Mouse (Mus musculus): ENCODE results near the gene Zfp511.

The Zfp511 gene

DNA sequence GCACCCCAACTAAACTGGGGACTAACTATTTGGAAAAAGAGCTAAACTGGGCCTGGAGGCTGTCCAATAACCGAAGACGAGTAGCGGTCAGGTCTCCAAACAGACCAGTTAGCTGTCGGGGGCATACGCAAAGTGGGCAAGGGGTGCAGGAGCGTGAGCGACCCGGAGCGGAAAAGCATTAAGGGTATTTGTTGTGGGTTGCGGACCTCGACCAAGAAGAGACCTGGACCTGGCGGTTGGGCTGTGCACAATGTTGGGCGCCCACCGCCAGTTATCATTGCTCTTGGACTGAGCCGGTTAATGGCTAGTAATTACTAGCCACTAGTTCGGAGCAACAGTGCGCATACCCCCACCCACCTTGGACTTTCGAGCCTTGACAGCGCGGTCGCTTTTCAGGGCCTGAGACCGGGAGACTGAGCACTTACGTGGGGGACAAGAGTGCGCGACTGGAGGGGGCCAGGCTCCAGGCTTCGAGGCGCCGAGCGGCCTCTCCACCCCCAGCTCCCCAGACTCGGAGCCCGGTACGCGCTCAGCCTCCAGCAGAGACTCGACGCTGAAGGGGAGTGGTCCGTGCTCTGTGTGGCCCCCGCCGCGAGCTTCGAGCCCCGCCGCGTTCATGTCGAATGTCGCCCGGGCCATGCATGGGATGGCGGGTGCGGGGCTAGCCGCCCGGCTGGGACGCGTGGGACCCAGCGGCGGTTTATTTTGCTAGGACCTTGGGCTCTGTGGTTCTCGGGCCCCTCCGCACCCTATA, 12.3 kb downstream of the Zfp511 start, which contains the start of gene Msx3:
Gene Msx3 (minus strand): TSS at position 729 of the 754 bp plus-strand sequence.
- no peak for DNase-seq (ENCODE audit: low spot score)

DNA sequence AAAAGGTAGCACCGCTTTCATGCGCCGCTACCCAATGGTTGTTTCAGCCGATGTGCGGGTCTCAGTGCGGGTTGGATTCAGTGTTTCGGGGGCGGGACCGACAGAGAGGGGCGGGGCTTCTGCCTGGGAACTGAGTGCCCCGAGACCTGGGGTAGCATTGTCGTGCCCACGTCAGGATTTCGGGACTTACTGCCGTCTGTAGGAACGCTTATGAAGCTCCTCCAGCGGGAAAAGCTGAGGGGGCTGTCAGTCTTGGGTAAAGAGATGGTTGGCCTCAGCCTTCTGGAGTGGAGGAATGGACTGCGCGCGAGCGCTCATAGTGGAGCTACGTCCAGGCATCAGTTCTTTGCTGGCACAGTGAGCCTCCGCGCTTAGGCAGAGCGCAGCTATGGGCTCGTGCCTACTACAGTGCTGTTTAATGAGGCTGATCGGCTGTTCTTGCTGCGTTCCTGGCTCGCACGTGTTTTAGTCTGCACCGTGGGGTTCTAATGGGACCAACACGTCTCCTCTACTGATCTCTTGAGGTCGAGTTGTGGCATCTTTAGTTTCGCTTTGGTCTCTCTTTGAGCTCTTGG, 13.0 kb downstream of the Zfp511 start:
- DNase-seq (ENCODE audit: low spot score): no peak

DNA sequence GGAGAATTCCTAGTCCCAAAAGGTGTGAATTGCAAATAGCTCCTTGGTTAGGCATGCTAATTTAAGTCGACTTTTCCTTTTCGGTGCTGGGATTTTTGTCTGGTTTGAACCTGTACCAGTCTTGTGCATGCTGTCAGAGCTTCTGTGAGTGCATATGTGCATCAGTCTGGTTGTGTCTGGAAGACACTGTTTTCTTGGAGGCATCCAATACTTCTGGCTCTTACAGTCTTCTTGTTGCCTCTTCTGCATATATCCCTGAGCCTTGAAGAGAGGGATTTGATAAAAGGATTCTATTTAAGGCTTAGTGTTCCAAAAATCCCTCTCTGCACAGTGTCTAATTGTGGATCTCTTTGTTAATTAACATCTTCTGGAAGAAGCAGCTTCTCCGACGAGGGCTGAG, 17.9 kb downstream of the Zfp511 start:
- DNase-seq (ENCODE audit: low spot score): no peak

DNA sequence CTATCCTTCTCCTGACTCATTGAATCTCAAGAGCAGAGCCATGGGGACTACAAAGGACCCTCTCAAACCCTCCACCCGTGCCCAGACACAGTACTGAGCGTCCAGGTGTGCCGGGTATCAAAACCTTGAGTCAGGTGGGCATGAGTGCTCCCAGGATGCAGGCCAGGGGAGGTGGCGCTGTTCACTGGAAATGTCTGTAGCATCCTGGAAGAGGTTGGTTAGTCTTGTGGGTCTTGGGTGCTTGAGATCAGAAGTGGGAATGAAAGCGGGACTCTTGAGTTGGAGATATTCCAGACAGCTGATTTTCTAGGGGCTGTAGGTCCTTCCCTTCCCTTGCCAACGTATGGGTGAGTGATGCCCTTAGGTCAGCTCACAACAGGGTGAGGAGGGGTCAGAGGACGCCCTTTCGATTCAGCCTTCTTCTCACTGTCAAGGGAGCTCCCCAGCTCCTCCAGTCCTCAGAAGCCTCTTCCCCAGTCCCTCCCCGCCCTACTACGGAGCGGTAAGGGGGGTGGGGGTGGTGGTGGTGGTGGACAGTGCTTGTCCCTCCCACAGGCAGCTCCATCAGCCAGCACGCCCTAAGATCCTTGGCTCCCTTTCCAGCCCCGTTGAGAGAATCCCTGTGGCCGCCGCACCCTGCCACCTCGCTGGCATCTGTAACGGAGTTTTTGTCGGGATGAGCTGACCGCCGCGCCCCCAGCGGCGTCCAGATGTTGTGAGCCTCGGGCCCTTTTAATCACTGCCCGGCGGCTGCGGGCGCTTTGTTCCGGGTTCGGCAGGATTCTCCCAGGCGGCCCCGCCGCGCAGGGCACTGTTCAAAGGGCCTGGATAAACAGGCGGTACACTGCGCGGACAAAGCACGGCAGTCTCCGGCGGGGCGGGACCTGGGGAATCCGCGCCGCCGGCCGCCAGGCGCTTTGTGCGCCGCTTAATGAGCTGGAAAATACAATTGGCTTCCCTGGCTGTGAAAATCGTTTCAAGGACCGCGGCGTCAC, 21.5 kb downstream of the Zfp511 start:
- no peak for DNase-seq (ENCODE audit: low spot score)

DNA sequence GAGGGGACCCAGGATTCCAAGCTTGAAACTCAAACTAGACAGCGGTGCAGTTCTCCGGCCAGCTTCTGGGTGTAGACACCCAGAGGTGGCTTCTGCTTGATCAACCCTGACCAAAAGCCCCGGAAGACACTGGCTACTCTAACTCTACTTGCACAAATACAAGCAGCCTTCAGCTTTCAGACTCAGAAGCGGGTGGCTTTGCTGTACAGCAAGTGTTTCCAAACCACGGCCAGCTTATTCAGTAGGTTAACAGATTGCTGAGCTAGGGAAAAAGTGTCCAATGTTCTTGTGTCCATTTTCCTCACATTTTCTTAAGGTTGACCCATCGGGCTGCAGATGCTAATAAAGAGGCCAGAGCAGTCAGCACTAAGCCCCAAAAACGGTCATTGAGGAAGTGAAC, 22.3 kb downstream of the Zfp511 start:
- no peak for DNase-seq (ENCODE audit: low spot score)

DNA sequence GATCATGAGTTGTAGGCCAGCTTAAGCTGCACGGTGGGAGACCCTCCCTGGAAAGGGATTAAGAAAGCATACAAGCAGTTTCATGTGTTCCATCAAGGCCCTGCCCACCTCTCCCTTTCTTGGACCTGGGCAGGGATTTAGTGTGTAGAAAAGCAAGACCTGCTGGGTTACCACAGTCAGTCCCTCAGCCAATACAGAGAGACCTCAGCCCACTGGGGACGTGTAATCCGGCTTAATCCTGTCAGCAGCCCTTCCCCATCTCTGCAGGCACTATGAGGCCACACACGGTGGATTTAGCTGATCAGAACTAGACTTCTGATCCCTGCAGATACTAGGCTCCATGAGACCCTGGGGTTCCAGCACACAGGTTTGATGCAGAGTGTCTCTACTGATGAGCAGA, 23.4 kb downstream of the Zfp511 start:
- no peak for DNase-seq (ENCODE audit: low spot score)

DNA sequence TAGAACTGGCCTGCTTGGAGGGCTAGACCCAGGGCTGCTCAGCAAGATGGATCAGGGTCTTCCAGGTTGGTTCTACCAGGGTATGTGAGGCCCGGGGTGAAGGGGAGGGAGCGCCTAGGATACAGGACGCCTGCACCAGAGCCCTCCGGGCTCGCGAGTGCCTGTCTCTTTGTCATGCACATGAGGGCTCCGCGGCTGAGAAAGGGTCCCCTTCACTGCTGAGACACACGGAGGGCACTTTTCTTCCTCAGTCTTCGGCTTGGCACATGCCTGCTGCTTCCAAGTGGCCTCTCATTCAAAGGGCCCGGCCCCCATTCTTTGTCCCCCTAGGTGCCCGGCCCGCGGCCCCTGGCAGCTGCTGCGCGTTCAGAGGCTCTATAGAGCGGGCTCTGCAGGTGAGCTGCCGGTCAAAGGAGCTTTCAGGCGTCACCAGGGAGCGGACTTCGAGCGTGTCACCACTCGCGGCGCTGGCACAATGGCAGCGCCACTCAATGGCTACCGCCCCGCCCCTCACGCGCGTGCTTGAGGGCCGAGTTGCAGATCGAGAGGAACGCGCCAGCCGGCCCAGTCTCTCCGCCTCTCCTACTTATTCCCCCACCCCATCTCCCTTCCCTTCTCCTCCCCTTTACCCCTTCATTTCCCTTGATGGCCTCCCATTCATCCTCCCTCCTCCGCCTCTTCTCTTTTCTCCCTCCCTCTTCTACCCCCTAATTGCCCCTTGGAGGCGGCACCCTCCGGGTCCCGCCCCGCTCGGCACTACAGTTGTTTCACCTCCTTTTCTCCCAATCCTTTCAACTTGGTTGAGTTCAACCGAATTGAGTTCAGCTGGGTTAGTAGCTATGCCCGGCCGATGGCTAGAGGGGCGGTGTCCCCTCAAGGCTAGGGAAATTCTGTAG, 25.0 kb downstream of the Zfp511 start:
- no peak for DNase-seq (ENCODE audit: low spot score)

DNA sequence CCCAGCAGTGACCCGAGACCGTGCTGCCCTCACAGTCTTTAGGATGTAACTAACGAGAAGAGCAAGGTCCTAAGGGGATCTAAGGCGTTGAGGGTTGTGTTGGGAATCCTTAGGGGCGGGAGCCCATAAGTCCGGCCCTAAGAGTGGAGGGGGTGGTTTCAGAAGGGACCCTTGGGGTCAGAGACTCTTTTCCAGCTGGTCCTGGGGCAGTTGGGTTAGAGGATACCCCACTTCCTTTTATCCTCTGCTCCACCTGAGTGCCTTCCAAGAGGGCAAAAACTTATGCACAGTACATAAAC, 25.6 kb downstream of the Zfp511 start:
- no peak for DNase-seq (ENCODE audit: low spot score)

DNA sequence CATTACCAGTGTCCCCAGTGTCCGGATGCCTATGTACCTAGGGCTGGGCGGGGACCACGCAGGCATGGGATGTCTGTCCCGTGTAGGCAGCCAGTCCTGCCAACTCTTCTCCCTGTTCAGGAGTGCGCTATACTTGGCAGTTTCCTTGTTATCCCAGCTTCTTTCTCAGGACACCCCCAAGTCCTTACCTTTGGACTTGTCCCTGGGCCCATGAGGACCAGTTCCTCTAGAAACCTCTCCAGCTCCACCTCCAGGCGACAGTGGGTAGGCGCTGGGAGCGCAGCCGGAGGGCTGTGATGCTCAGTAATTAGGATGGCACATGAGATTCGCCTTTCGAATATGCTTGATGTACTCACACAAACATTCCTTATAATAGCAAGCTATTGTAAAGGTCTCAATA, 26.1 kb downstream of the Zfp511 start:
- no peak for DNase-seq (ENCODE audit: low spot score)

DNA sequence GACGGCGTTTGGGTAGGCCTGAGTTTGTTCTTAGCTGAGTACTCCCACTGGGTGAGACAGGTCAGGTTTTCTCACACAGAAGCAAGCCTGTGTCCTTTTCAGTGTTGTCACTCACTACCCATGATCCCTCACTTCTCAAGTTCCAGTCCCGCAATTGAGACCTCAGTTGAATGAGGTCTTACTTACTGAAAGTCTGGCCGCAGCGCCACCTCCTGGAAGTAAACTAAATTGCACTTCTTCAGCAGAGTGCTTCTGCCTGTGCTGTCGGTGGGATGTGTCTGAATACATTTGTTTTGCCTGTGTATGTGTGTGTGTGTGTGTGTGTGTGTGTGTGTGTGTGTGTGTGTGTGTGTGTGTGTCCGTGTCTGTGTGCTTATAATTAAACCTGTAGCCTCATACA, 26.9 kb downstream of the Zfp511 start:
- DNase-seq (ENCODE audit: low spot score): no peak

DNA sequence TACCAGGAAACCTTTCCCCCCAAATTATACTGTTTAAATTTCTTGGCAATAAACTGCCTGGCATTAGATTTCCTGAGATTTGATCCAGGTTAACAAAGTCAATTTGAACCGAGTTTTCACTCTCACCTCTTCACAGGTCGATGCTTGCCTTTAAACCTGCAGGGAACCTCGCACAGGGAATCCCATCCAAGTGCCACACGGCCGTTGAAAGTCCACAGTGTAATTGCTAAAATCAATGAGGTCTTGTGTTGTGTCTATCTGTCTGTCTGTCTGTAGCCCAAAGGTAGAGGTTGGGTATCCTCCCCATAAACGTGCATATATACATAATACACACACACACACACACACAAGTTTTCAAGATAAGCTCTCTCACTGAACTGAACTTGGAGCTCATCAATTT, 31.2 kb downstream of the Zfp511 start:
- no peak for DNase-seq (ENCODE audit: low spot score)

DNA sequence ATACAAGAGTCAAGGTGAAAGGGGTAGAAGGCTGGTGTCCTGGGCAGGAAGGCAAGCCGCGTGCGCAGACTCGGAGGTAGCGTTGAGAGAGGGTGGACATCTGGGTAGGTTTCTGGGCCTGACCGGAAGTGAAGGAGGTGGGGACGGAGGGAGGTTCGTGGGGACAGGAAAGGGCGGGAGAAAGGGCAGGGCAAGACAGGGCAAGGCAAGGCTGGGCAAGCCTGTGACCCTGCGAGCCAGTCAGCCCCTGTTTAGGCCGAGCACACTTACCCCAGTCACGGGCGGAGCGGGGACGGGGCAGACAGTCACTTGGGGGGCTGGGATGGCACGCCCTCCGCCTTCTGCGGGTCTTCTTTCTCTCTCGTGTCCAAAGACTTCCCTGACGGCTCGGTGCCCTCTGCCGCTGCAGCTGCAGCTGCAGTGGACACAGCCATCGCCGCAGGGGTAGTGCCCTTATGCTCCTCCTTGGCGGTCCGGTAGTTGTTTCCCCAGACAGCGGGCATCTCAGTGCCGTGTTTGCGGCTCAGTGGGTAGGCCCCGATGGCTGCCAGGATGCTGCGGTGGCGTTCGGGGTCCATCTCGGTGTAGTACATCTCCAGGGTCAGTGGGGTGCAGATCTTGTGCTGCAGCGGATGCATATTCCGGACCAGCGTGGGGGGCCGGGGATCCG, 34.0 kb downstream of the Zfp511 start:
- DNase-seq (ENCODE audit: low spot score): no peak

DNA sequence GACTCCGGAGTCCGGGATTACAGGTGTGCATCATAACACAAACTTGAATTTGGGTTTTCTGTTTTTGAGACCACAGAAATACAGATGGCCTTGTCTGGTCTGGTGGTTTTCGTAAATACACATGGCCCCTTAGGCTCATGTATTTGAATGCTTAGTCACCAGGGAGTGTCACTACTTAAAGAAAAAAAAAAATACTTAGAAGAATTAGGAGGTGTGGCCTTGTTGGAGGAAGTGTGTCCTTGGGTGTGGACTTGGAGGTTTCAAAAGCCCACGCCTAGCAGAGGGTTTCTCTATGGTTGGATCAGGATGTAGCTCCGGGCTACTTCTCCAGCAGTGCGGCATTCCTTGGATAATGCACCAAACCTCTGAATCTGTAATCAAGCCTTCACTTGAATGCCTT, 41.5 kb downstream of the Zfp511 start:
- DNase-seq (ENCODE audit: low spot score): no peak

DNA sequence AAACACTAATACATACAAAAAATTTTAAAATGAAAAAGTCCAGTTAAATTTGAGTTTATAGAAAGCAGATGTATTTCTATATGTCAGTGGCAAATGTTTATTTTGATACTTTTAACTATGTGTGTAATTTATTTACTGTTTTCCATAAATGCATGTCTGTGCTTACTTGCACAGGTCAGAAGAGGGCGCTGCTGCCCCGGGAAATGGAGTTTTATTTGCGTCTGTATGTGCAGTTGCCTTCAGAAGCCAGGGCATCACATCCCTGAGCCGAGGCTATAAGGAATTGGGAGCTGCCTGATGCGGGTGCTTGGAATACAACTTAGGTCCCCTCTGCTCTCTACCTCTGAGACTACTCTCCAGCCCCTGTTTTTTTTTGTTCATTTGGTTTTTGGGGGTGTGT, 42.5 kb downstream of the Zfp511 start:
- DNase-seq (ENCODE audit: low spot score): peak; percentile 54

DNA sequence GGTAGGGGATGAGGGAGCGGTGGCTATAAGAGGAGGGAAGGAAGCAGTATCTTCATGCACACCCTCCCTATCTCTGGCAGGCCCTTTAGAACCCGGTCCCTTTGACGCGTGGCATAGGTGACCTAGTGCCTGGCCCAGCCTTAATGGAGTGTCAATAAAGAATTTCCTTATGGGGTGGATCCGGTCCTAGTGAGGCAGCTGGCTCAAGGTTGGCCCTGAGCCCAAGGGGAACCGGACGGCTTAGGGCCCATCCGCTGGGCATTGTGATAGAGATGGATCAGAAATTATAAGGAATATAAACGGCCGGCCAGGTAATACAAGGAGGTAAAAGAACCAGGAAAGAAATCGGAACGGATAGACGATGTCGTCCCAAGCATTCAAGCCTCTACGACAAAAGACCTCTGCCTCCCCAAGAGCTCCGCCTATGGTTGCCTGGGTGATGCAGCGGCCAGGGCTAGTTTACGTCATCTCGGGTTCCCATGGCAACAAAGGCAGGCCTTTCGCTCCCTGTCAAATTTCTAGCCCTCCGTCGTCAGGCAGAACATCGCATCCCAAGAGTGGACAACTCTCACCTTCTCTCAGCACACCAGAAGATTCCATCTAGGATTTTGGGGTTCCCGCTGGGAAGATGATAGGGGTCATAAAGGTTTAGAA, 44.4 kb downstream of the Zfp511 start:
- peak; percentile 54 for DNase-seq (ENCODE audit: low spot score)

DNA sequence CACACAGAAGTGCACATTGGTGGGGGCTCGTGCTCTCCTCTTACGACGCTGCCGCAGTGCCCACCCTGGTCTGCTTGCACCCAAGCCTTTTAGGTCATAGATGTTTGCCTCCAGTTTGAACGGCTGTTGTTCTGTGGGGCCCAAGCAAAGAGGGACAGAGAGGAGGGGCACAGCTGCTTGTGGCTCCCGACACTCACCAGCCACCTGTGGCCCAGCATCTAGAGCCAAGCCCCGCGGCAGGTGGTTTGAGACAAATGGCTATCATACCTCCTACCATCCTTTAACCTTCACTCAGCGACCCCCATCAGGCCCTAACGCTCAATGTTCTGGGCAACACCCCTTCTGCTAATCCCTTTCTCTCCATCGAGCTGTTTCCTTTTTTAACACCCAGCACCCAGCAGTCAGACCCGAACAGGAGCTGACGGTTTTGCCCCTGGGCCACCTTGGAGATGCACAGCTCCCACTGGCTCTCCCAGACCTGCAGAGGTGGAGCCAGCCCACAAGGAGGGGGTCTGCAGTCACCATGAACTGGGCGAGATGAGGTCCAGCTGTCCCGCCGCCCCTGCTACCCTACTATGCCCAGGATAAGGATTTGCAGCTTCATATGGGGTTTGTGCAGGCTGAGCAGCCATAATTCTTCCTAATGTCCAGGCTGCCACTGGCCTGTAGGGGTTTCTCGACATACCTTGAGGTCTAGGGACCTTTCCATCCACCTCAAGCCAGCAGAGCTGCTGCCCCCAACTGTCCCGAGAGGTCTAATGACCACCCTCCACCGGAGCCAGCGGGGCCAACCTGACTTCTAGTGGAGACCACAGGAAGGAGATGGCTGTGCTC, 45.4 kb downstream of the Zfp511 start:
- no peak for DNase-seq (ENCODE audit: low spot score)

DNA sequence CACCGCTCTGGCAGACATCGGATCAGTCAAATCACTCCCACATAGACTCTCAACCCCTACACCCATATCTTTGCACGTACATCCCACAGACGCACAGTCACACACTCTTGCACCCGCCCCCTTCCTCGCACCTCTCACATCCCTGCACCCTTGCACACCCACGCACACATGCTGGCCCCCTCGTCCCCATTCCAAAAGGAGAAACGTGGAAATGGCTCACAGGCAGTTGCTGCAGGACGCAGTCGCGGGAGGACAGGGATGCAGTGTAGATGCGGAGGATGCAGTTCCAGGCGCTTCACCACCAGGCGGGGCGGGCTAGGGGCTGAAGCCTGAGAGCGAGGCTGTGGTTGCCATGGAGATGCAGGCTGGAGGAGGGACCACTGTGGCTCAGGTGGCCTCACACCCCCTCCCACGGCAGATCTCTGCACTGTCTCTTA, 46.1 kb downstream of the Zfp511 start, which contains the start of gene Caly:
Gene Caly (minus strand): TSS at position 307 of the 437 bp plus-strand sequence.
- no peak for DNase-seq (ENCODE audit: low spot score)

All from ovary, postnatal 14 days (tissue).